Mouse (Mus musculus): ENCODE results near the gene Slc35b1.
A peak's percentile ranks its signal among the peaks of the same experiment; 100 is the strongest.

Slc35b1 gene

DNA sequence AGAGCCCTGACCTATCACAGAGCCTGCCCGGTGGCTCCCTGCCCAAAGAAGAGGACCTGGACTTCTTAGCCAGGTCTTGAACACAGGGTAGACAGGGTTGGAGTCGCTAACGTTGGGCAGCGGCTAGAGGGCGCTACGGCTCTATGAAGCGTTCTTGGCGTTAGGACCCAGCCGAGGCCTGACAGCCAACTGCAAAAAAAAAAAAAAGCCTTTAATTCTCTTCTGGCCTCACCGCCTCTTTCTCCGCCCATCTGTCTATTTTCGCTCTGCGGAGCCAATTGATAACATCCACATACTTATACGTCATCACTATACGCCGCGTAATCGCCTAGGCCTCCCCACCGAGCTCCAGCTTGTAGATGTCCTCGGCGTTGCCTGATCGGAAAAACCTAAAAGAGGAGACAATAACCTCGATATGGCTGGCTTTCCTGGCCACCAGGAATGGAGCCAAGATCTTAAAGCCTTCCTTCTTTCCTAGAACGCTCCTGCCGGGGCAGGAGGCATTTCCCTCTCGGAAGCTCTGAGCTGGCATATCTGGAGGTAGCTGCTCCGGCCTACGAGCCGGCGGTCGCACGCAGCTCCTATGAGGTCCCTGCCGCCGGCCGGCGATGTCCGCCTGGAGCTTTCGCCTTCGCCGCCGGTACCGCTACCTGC is at the start of gene Slc35b1:
Gene Slc35b1 (plus strand): TSS at position 374 of the 654 bp plus-strand sequence.
- peak; percentile 89 for DNase-seq

DNA sequence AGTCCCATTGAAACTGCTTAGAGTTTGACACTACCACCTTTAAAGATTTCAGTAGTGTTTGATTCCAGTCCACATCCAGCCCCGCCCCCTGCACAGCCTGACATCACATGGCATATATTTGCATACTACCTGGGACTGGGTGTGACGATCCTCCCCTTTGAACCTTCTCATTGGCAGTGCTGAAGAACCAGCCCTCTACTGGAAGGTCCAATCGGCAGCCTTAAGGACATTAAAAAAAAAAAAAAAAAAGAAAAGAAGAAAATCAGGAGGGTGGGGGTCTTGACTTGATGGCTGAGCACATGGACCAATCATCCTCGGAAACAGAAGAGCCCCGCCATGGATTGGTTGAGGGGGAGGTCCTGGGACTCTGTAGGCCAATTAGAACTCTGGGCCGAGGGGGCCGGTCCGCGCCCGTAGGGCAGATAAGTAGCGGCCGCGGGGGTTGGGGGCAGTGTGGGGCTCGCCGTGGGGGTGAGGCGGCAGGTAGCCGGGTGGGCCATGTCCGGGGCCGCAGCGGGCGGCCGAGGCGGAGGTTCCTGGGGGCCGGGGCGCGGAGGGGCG is 47.8 kb upstream of the Slc35b1 start, which contains the start of gene Fam117a:
Gene Fam117a (plus strand): TSS at position 451 of the 561 bp plus-strand sequence.
- DNase-seq, result peak; percentile 70

DNA sequence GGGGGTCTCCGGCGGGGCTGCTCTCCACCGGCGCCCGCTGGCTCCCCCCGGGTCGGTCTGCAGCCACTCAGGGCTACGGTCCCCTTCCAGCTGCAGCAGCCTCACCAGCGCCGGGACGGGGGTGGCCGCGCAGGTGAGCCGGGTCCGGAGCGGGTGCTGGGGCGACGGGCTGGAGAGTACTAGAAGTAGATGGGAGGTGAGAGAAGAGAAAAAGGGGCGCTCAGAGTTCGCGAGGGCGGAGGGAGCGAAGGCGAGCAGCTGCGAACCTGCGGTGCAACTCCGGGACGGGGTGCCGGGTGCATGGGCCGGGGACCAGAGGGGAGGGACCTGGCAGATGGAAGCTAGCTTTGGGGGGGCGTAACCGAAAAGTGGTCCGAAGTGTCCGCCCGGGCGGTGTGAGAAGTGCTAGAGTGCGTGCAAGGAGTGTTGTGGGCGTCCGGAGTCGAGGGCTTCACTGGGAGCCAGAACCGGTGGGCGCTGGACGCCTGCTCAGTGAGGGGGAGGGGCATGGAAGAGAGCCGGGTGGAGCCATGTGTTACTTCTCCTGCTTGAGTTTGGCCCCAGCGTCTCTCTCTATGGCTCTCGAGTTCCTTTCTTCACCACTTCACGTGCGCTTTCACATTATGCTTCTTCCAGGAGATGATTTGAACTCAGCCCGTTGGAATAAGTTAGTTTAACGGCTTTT is 47.2 kb upstream of the Slc35b1 start:
- peak; percentile 37 for DNase-seq

DNA sequence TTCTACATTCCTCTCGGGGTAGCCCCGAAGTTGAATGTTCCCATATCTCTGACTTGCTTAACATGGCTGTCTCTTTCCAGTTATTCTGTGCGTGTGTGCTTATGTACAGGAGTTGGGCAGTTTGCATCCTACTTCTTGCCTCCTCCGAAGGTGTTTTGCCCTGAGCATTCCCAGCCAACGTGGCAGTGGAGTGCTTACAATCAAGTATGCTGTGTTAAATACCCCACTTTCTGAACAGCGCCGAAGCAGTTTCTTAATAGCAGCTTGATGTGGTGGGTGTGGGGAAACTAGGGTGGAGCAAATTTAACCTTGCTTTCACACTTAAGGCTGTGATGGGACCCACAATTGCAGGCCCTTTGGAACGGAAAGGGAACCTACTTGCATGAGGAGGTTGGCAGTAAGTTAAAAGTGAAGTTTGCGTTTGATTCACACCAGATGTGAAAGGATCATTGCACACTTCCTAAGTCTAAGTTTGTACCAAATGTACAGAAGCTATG is 46.6 kb upstream of the Slc35b1 start:
- DNase-seq, result no peak

DNA sequence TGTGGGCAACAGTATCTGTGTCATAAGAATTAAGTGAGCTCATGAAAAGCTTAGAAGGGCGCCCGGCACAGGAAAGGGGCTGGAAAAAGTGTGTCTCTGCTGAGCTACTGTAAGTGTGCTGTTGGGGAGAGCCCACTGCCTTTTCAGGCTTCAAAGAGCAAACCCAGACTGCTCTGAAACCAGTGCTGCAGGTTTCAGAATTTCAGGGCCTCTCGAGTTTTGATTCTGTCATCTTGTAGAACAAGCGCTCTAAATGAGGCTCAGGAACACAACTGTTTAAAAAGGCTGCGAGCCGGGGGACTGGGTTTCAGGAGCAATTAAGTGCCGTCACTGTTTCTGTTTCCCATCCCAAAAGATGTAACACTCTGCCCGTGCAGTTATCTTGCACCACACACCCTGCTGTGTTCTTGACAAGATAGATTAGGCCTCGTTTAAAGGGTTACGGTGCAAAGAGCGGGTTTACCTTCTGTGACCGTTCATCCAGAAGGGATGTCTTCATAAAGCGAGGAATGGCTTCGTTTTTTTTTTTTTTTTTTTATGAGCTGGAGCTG is 44.9 kb upstream of the Slc35b1 start:
- no peak for DNase-seq

DNA sequence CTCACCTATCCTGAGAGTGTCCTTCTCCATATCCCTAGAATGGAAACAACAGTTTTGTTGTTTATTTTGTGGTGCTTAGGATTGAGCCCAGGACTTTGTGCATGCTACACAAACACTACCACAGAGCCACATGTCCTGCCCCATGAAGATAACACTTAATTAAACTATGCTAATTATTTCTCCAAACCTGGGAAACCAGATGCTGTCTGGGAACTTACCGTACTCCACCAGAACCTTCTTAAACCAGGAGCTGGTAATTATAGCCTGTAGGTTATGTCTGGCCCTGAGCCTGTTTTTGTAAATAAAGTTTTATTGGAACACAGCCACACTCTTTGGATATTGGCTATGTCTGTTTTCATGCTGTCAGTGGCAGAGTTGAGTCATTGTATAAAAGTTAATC is 44.2 kb upstream of the Slc35b1 start:
- DNase-seq, result no peak

DNA sequence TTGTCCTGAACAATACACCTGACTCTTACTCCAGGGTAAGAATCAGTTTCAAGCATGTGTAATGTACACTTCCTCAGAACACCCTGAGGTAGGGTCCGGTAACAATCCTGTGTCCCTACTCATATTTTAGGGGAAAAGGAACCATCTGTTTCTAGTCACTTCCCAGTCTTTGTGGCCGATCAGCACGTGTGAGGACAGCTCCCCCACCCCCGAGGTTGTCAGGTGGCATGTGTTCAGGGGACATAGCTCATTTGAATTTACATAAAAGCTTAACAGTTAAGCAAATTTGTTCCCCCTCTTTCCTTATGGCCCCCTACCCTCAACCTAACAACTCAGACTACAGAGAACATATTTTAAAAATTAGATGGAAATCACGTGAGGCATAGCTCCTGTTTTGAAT is 43.8 kb upstream of the Slc35b1 start:
- DNase-seq, result no peak

DNA sequence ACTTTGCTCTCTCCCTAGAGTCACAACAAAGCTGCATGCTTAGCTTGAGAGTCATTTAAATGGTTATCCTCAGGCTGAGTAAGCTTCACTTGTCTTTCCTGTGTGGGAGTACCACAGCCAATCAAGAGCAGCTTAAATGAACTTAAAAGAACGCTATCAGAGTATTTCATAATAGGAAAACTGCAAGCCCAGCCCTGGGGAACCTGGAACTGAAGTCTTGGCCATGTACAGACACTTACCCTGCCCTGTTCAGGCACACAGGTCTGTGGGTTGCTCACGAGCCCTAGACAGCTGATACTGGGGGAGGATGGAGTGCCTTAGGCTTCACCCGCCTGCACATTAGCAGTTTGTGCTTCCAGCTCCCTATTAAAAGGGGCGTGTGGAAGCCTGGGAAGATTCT is 41.3 kb upstream of the Slc35b1 start:
- DNase-seq, result no peak

DNA sequence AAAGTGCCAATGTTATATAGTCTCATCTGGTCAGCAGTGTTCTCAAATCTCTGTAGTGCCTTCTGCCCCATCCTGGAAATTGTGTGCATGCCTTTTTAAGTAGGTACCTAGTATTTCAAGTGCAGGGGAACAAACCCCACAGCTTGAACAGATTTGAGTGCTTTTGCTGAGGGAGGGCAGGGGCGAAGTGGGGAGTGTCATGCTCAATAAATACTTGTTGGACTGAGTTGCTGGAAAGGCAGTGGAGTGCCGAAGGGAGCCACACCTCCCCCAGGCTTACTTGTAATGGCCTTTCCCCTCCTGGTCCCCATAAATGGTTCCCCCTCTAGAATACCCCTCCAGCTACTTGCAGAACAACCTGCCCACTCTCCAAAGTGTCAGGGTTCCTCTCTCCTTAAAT is 40.3 kb upstream of the Slc35b1 start:
- DNase-seq, result no peak

DNA sequence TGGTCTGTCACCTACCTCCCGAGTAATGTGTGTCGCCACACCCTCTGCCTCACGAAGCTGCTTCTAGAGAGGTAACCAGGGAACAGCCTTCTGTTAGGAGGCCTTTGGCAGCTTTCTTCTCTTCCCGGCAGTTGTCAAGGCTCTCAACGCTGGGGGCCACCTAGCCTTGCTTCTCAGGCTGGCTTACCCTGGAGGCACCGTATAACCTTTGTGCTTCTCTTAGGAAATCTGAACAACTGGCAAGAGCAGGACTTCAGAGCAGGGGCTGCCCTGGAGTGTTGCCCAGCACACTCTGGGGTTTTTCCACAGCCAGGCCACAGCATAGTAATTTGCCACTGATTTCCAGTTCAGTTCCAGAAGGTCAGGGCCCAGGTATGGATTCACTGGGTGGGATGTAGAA is 34.2 kb upstream of the Slc35b1 start:
- DNase-seq, result no peak

DNA sequence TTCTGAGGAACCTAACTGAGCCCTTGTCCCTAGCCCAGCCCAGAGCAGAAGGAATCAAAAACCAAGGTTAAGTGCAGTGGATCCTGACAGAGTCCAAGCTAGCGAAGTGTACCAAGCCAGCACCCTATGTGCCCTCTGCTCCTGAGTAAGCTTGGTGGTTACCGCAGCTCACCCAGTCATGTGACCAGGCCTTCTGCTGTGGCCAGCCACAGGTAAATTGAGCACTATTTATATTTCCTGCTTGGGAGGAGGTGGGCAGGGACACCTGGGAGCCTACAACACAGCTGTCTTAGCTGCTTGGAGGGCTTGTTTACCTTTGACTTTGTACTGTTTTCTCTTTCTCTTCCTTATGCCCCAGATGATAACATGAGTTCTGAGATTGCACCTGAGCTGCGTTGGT is 33.5 kb upstream of the Slc35b1 start:
- no peak for DNase-seq

DNA sequence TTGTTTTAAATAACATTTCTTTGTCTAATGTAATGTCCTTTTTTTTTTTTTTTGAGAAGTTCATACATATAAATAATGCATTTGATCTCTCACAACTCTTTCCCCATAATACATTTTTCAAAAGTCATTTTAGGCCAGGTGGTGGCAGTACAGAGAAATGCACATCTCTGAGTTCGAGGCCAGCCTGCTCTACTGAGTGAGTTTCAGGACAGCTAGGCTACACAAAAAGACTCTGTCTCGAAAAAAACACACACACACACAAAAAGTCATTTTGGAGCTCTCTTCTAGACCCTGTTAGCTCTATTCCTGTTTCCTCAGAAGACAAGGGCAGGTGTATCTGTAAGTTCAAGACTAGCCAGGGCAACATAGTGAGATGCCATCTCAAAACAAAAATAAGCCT is 31.8 kb upstream of the Slc35b1 start:
- no peak for DNase-seq

DNA sequence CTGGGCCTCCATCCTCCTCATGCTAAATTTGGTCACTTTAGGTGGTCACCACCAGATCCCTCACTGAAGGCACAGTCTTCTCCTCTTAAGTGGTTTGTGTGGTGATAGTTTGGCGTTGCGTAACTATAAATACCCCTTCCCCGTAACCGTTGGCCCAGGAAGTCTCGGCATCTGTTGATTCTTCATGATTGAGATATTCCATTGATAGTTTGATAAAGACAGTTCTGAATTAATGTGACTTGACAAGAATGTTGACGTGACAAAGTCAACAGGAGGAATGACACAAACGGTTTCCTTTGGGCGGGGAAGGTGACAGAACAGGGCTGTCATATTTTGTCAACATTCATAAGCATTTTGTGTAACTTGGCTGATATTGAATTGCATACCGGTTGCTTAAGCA is 31.3 kb upstream of the Slc35b1 start:
- no peak for DNase-seq

DNA sequence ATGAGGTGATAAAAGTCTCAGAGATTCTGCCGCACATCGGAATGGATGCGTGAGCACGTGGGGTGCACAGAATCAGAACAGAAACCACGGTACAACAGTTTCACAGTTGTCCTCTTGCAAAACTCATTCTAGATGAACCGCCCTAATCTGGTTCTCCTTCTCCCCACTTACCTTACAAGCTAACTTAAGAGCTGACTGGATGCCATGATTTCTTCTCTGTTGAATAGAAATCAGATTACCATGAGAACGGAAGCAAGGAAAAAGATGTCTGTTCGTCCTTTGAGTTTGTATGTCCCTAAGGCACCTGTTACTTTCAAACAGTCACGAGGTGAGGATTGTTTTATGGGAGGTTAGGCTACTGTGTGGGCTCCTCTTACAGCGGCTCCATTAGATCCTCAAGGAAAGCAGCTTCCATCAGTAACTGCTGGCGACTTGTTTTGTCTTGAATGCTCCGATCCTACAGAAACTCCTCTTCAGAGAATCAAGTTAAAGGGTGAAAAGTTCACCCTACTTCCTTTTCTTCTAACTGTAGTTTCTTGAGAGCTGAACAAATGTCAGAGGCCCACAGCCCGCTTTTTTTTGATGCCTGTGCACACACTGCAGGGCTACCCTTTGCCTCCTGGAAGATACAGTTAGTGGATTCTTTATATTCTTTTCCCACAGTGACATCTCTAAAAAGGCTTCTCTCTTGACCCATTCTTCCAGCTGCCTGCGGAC is 30.1 kb upstream of the Slc35b1 start:
- no peak for DNase-seq

DNA sequence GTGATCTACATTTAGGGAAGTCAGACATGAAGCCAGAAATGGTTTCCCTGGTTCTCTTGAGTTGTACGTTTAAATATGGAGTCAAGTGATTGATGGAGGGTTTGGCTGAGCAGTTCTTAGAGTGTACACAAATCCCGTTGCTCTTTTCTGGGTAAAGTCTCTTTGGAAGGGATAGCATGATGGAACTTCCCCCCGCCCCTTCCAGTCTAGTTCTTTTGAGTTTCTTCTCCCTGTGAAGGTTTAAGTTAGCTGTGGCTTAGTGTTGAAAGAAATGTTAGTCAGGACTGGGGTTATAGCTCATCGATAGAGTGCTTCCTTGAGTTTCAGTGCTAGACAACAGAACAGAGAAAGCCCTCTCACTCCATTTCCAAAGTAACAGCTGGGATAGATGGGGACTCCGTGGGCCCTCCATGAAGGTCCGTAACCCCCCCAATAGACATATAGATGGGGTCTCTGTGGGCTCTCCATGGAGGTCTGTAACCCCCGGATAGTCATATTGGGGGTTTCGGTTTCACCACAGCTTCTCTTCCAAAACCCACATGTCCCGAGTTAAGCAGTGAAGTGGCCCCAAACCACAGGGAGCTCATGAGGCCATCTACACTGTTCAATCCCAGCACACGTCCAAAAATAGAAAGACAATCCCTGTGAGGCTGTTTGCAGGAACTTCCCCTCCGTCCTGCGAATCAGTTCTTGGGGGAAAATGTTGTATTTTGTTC is 29.4 kb upstream of the Slc35b1 start:
- no peak for DNase-seq

DNA sequence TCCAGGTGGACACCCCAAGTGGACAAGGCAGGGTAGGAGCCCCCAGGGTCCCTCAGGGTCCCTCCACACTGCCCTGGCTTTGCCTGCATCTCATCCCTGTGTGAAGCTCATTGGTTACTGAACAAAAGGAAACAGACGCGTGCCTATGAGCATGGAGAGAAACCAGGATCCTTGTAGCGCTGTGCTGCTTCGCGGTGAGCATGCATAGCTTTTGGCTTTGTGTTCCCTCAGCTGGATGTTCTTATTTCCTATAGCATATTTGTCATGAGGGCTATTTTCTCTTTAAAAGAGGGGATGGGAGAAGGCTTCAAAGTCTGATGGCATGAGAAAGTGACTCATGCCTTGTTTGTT is 28.9 kb upstream of the Slc35b1 start:
- DNase-seq, result no peak

DNA sequence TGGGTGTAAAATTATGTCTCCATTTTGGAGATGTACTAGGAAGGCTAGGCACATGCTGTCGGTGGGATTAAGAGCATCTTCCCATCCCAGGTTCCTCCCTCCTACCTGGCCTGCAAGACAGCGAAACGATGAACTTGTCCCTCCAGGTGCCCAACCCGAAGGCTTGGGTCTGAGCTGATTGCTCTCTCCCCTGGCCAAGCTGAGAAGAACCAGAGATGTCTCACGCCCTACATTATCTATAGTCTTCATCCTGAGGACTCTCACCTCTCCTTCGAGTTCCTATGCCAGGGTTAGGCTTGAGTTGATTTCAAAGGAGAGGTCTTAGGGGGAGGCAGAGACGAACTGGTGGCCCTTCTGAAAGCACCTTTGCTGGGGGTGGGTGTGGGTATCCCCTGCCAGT is 28.5 kb upstream of the Slc35b1 start:
- DNase-seq, result no peak

DNA sequence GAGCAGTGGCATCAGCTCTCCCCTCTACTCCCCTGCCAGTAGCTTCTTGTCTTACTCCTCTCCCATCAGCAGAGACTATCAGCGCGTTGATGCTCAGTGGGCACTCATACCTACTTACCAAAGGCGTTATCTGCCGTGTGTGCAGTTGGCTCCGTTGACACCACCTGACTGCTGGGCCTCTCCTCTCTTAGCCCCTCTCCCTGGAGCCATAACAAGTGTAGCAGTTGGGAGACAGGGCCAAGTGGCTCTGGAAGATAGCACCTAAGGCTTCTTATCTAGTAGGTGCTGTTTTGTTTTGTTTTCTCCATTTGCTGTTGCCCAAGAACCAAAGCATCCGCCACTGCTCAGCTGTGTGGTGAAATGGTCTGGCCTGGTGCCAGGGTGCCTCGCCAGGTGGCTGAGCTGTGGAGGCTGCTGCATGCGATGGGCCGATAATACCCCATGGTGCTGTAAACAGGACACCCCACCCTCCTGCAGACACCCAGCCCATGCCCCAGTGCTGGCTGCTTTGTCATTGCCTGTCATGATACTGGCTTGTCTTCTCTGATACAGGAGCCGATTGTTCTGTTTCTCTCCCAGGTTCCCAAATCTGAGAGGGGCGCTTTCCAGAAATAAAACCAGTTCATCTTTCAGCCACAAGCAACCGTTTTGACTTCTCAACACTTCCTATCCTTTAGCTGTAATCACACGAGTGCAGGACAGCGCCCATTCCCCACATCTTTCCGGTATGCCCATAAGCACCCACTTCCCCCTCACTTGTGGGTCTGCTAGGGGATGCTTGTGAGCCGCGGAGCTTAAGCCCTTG is 27.8 kb upstream of the Slc35b1 start:
- peak; percentile 36 for DNase-seq

DNA sequence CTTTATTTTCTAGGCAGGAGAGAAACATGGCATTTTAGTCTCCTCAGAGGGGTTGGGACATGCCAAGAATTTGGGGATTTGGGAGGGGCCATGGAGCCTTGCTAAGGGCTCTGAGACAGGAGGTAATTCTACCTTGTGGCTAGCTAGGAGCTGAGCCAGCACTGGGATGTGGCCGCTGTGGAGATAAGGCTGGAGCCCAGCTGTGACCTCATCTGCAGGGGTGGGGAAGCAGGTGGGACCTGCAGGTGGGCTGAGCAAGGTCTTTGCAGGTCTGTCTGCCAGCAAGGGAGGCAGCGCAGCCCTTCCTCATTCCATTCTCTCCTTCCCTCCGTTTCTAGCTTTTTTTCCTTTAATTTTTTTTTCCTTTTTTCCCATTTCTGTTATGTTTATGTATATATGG is 26.2 kb upstream of the Slc35b1 start:
- DNase-seq, result no peak

DNA sequence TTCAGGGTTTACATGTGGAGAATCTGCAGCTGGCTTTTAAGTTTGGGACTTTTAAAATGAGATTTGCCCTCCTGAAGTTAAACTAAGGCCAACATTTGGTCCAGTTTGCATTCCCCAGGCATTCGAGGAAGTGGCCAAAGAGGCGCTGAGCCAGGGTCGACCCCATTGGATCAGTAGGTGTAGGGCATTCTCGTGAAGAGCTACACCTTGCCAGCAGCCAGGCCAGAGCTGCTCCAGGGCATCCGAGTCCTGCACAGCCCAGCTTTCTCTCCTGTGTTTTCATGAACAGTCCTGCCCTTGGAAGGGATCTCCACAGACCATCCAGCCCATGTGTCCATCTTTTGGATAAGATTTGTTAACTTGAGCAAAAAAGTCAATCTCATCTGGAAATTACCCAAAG is 20.1 kb upstream of the Slc35b1 start:
- no peak for DNase-seq

DNA sequence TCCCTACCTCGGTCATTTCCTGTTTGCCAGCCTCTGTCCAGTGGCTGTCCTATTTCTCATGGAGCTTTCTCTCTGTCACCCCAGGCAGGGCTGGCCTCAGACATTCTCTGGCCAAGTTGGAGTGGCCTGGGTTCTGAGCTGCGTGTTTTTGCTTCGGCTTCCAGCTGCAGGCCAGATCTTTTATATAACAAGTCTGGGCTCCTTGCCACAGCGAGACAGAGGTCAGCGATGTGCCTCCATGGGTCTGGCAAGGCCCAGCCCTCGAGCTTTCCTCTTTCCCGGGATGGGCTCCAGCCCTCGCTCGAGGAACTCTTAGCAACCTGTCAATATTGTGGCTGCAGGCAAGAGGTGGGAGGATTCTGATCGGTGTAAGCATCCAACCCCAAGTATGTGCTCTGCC is 18.9 kb upstream of the Slc35b1 start:
- DNase-seq, result peak; percentile 47
